Mouse (Mus musculus) midbrain, postnatal 0 days (tissue): Measurements from ENCODE around the gene Cyp2t4. TPM values are rescaled to one million over a fixed set of nuclear protein-coding genes. Genes with fewer than 3 reads are reported as not detected.
A peak's percentile ranks its signal among the peaks of the same experiment; 100 is the strongest.

Experiments used
- ATAC-seq: fragments of 200-750 bp; cut with Nextera tagmentation; 2 replicates; pipeline ENCODE4 v1.8.0; 2017; ENCODE audit warnings: moderate number of reproducible peaks, mild to moderate bottlenecking, moderate TSS enrichment, moderate library complexity; ENCODE audit not compliant: low FRiP score
- DNase-seq: peaks from one replicate; pipeline ENCODE4 v3.0.0-alpha.2; 2015; ENCODE audit warnings: low spot score
- H3K27ac ChIP-seq: fragments of 300-500 bp; sonication (generic); 2 replicates; pipeline ENCODE4 v1.5.1; 2014; ENCODE audit warnings: low read depth, mild to moderate bottlenecking, low read length, mixed read lengths
- H3K27me3 ChIP-seq: fragments of 300-500 bp; sonication (generic); 2 replicates; pipeline ENCODE4 v1.6.1; 2014; ENCODE audit warnings: low read length, control low read depth, mixed read lengths; ENCODE audit not compliant: insufficient read depth
- H3K36me3 ChIP-seq: fragments of 300-500 bp; sonication (generic); 2 replicates; pipeline ENCODE4 v1.6.1; 2014; ENCODE audit warnings: low read length, control low read depth, mixed read lengths; ENCODE audit not compliant: insufficient read depth
- H3K4me1 ChIP-seq: fragments of 300-500 bp; sonication (generic); 2 replicates; pipeline ENCODE4 v1.6.1; 2014; ENCODE audit warnings: mild to moderate bottlenecking, control low read depth, antibody characterized with exemption, low read length, mixed read lengths; ENCODE audit not compliant: insufficient read depth
- H3K4me2 ChIP-seq: fragments of 300-500 bp; sonication (generic); 2 replicates; pipeline ENCODE4 v1.6.1; 2014; ENCODE audit warnings: low read depth, mild to moderate bottlenecking, low read length, mixed read lengths; ENCODE audit not compliant: poor library complexity, severe bottlenecking
- H3K4me3 ChIP-seq: fragments of 300-500 bp; sonication (generic); 2 replicates; pipeline ENCODE4 v1.5.1; 2014; ENCODE audit warnings: low read depth, mild to moderate bottlenecking, low read length, moderate library complexity
- H3K9ac ChIP-seq: fragments of 300-500 bp; sonication (generic); replicated peaks from 2 replicates; pipeline ENCODE4 v1.6.1; 2014; ENCODE audit warnings: mild to moderate bottlenecking, low read length, moderate library complexity, mixed read lengths; ENCODE audit not compliant: poor library complexity, severe bottlenecking
- H3K9me3 ChIP-seq: fragments of 300-500 bp; sonication (generic); 2 replicates; pipeline ENCODE4 v1.6.1; 2016; ENCODE audit warnings: low read length, control low read depth
- CTCF ChIP-seq: IDR thresholded peaks from 2 replicates; pipeline ENCODE4 v1.5.1; 2016; ENCODE audit warnings: antibody characterized with exemption, mild to moderate bottlenecking
- WGBS: fragments of 180-500 bp; shearing (Covaris S2); extraction: QIAGEN DNeasy Blood & Tissue Kit; methylation state at CpG from one replicate; pipeline ENCODE4 v1.1.7; 2014; 5-methylcytosine and 5-hydroxymethylcytosine counted together
- polyA plus RNA-seq: library from polyadenylated mRNA; unstranded; fragments of >200 nt; fragmentation: Nextera tagmentation; extraction: Ambion mirVana; gene quantifications from 2 replicates; pipeline ENCODE4 v1.2.1, GENCODE M21; 2015
- total RNA-seq: library from RNA; depleted of rRNA; stranded (reverse); fragments of >200 nt; gene quantifications from 2 replicates; pipeline ENCODE4 v1.2.3, GENCODE M21; 2014

Cyp2t4 gene
- total and polyA plus RNA-seq, 2 experiments from 2014 or later: 0.30 TPM; not detected in 1

DNA sequence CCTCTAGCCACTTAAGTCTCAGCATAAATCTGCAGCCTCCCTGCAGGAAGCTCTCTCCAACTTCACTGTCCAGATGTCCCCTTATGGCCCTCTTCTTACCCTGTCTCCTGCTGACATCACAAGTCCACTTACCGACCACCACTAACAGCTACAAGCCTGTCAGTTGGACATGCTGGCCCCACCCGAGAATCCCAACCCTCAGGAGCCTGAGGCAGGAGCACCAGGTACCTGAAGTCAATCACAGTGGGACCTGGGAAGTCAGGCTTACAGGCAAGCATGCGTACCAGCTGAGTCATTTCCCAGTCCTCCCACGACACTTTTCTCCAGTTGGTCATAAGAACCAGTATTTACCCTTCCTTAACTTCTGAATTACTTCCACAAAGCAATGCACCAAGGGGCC, 40.2 kb downstream of the Cyp2t4 start:
- Histone ChIP-seq H3K27me3 (no peaks in the 10 kb centered on the region), H3K9ac (0 out of 2 replicates have a peak overlapping the region, but pooled peaks have one; percentile 24), H3K4me3 (no peak overlapping the region), H3K36me3 (peaks cover 44% of the 10 kb centered on the region), H3K4me2 (no peak overlapping the region), H3K9me3 (no peaks in the 10 kb centered on the region), H3K4me1 (0 out of 2 replicates have a peak, but pooled peaks cover 7% of the 10 kb centered on the region), H3K27ac (no peak overlapping the region)
- 89% methylated on average over 4 of the region's 4 CpGs for WGBS
- ATAC-seq: no peak
- TF ChIP-seq CTCF: no peak
- DNase-seq: no peak

DNA sequence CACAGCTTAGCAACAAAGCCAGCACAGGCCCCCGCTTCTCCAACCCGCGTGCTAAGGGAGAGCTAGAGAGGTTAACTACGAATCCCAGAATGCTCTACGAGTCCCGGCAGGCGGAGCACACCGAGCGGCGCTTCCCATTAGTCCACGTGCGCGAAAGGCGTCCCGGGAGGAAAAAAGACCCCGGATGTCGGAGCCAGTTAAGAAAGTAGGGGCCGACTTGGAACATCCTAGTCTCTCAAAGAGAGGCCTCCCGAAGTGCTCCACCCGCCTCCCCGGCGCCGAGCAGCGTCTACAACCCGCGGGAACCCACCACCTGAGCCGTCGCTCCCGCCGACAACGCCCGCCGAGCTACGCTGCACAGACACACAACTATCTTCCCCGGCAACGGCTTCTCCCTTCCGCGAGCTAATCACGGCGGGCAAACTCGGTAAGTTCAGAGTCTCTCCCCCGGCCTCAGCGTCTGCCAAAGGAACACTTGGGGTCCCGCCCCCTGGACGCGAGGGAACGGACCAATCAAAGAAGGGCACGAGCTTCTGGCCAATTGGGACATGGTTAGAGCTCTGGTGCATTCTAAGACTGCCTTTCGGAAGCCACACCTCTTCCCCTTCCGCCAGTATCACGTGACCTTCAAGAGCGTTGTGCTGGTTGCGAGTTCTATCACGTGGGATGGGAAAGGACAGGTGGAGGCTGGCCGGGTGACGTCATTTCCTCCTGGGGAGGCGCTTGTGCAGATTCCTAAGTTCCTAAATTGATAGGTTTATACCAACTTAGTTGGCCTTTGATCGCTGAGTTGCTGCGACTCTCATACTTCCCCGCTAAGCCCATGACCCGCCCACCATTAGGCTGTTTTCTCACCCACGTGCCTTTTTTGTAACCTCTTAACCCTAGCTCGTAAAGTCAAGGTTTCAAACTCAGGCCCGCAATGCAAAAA, 42.4 kb downstream of the Cyp2t4 start, which contains the start of the genes BC024978 and Snrpa:
Gene BC024978, plus strand, starts transcription at position 101 of the 931 bp plus-strand sequence.
Gene Snrpa, minus strand, starts transcription at position 591 of the 931 bp plus-strand sequence.
- Histone ChIP-seq H3K4me3 (peak within 1 kb of the TSS; percentile 78), H3K27me3 (no peaks in the 10 kb centered on the region), H3K9ac (peak within 1 kb of the TSS; percentile 88), H3K9me3 (no peaks in the 10 kb centered on the region), H3K4me2 (peak within 1 kb of the TSS; percentile 79), H3K27ac (peak within 1 kb of the TSS; percentile 96), H3K36me3 (peaks cover 25% of the 10 kb centered on the region), H3K4me1 (0 out of 2 replicates have a peak, but pooled peaks cover 7% of the 10 kb centered on the region)
- peak; percentile 21; the same call in 1 of the 2 replicates for TF ChIP-seq CTCF
- DNase-seq (peak; percentile 100), ATAC-seq (peak; percentile 98)
- under 1% methylated on average over 60 of the region's 64 CpGs for WGBS

DNA sequence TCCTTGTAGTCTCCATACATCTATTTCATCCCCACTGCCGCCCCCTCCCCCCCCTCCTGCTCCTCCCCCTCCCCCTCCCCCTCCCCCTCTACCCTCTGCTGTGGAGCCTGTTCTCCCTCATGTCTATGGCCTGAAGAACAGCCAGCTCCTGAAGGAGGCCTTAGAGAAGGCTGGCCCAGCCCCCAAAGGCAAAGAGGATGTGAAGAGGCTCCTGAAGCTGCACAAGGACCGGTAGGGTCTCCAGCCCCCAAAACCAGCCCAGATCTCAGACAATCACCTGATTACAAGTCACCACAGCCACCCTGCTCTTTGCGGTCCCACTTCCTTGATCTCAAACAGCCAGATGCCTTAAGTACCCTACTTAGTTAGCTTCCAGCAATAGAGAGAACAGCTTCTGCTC, 43.6 kb downstream of the Cyp2t4 start:
- Histone ChIP-seq H3K9me3 (no peaks in the 10 kb centered on the region), H3K4me1 (0 out of 2 replicates have a peak, but pooled peaks cover 7% of the 10 kb centered on the region), H3K27ac (no peak overlapping the region), H3K4me3 (no peak overlapping the region), H3K27me3 (no peaks in the 10 kb centered on the region), H3K4me2 (no peak overlapping the region; the same call in 1 of the 2 replicates), H3K36me3 (peaks cover 15% of the 10 kb centered on the region), H3K9ac (no peak overlapping the region)
- no peak for DNase-seq
- ATAC-seq: no peak
- 93% methylated on average over 3 of the region's 3 CpGs for WGBS
- no peak for TF ChIP-seq CTCF

DNA sequence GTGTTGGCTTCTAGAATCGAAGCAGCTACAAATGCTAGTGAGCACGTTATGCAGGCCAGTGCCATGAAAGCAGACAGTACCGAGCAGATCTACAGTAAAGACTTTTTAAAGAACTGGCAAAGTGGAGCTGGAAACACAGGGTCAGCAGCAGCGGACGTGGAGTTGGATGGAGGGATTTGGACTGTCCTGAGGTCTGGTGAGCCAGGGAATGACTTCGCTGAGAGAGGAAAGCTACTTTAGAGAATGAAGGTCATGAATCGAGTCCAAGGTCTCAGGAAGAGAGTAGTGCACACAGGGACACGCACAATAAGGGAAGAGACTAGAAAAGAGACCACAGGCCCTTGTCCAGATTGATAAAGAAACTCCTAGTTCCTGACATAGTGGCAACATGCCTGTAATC, 44.1 kb downstream of the Cyp2t4 start:
- no peak for TF ChIP-seq CTCF
- Histone ChIP-seq H3K9me3 (no peaks in the 10 kb centered on the region), H3K27ac (no peak overlapping the region), H3K9ac (no peak overlapping the region), H3K4me1 (0 out of 2 replicates have a peak, but pooled peaks cover 7% of the 10 kb centered on the region), H3K36me3 (peaks cover 15% of the 10 kb centered on the region), H3K27me3 (no peaks in the 10 kb centered on the region), H3K4me3 (no peak overlapping the region), H3K4me2 (no peak overlapping the region)
- 94% methylated on average over 8 of the region's 8 CpGs for WGBS
- ATAC-seq (no peak), DNase-seq (no peak)

DNA sequence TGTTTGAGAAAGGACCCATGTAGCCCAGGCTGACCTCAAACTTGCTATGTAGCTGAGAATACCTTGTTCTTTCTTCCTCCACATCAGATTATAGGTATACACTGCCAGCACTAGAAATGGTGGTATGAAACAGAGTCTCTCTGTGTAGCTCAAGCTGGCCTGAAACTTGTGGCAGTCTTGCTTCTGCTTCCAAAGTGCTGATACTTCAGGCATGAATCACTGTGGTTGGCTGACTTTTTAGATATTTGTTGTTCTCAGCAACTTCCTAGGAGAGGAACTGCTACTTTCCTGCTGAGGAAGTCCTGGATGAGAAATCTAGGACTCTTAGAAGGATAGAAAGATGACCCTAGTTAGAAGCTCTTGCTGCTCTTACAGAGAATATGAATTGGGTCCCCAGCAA, 44.8 kb downstream of the Cyp2t4 start:
- Histone ChIP-seq H3K4me2 (no peak overlapping the region), H3K27ac (no peak overlapping the region), H3K36me3 (peaks cover 17% of the 10 kb centered on the region), H3K4me1 (0 out of 2 replicates have a peak, but pooled peaks cover 7% of the 10 kb centered on the region), H3K27me3 (no peaks in the 10 kb centered on the region), H3K9me3 (no peaks in the 10 kb centered on the region), H3K9ac (no peak overlapping the region), H3K4me3 (no peak overlapping the region)
- ATAC-seq: no peak
- no peak for TF ChIP-seq CTCF
- DNase-seq: no peak

DNA sequence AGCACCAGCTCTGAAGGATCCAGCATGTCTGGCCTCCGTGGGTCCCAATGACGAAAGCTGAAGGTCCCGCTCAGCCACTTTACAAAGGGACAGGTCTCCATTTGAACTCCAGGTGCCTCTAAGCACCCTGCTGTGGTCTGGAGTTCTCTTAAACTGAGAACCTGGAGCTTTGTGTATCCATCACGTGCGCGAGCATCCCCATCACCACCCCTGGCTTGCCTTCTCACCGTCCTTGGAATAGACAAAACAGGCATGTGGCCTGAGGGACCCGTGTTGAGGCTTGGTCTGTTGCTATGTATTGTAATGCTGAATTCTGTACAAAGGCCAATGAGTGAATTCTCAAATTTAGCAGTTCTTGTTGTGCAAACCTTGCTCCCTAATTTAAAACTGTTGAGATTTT, 45.3 kb downstream of the Cyp2t4 start:
- no peak overlapping the region for H3K4me3 ChIP-seq
- no peak overlapping the region for H3K9ac ChIP-seq
- H3K9me3 ChIP-seq: no peaks in the 10 kb centered on the region
- H3K36me3 ChIP-seq: peaks cover 17% of the 10 kb centered on the region
- no peak overlapping the region for H3K4me2 ChIP-seq
- H3K27me3 ChIP-seq: no peaks in the 10 kb centered on the region
- WGBS: 91% methylated on average over 8 of the region's 8 CpGs
- no peak for TF ChIP-seq CTCF
- no peak for DNase-seq
- no peak for ATAC-seq
- H3K27ac ChIP-seq: no peak overlapping the region
- H3K4me1 ChIP-seq: 0 out of 2 replicates have a peak, but pooled peaks cover 7% of the 10 kb centered on the region
